Mouse (Mus musculus): ENCODE measurements at regions not wholly inside any gene's neighbourhood (a gene's known extent, or its start where the extent isn't known, plus 50 kb on each side); places are given as distances from the start of the nearest gene placed in this dataset.

DNA sequence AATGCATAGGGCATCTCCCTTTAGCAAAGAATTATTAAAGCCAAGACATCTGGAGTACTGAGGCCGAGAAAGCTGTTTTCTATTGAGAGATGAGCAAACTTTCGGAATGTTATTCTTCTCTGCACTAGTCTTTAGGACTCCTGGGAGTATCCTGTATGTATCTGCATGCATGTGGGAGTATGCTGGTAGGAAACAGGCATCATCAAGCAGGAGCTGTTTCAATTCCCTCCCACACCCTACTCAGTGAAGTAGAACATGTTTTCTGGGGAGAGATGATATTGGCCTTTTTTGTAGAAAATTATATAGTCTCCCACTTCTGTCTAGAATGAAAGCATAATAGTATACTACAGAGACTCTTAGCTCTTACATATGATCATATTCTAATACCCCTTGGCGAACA lies 76.1 kb upstream of the P3h2 start:
- TF ChIP-seq POLR2A (IDR thresholded peaks at IDR 0.05; ENCODE audit: low read depth, low read length) (no peak), CTCF (IDR thresholded peaks at IDR 0.05; ENCODE audit: extremely low read depth, insufficient read depth, insufficient read length, insufficient replicate concordance) (no peak)

Data from spleen, adult 2 months (tissue).